Mouse (Mus musculus): ENCODE data around the gene Ankrd63. TPM values are rescaled to one million over a fixed set of nuclear protein-coding genes. Genes with fewer than 3 reads are reported as not detected.
"Not testable (repeated sequence)": the region's sequence is repeated elsewhere in the genome, so short reads cannot be mapped to it uniquely, and the experiment has no call there.

Gene Ankrd63
- polyA plus RNA-seq, 1 experiment from 2014 or later = 0.06 TPM

- H3K9ac ChIP-seq (ENCODE audit: low read length) = peak overlapping the region; percentile 64; the same call in 1 of the 2 replicates
- no peak for ATAC-seq (ENCODE audit: low read depth)
- peak overlapping the region; percentile 63 for H3K4me2 ChIP-seq (ENCODE audit: low read depth, low read length)
- peaks cover 34% of the 10 kb centered on the region for H3K4me1 ChIP-seq (replicated peaks; ENCODE audit: control insufficient read depth, insufficient read depth, low read length)
- 69% methylated on average over 12 of the region's 12 CpGs for WGBS
- H3K27ac ChIP-seq (ENCODE audit: low read length) = no peak overlapping the region
- H3K4me3 ChIP-seq (ENCODE audit: low read length) = peak overlapping the region; percentile 56
- H3K9me3 ChIP-seq (ENCODE audit: control insufficient read depth, low read length) = no peaks in the 10 kb centered on the region
- H3K27me3 ChIP-seq (ENCODE audit: control insufficient read depth, insufficient read depth, low read depth, low read length) = peaks cover 5% of the 10 kb centered on the region
- H3K36me3 ChIP-seq (ENCODE audit: control insufficient read depth, insufficient read depth, low read length) = no peaks in the 10 kb centered on the region
These were observed 44.3 kb downstream of the Ankrd63 start for GRCm38 (mm10) chr2:118659493-118659892.

GRCm38 (mm10) chr2:118659077-118659476, 44.7 kb downstream of the Ankrd63 start:
- no peaks in the 10 kb centered on the region for H3K36me3 ChIP-seq (ENCODE audit: control insufficient read depth, insufficient read depth, low read length)
- peak overlapping the region; percentile 59 for H3K27ac ChIP-seq (ENCODE audit: low read length)
- H3K9ac ChIP-seq (ENCODE audit: low read length) = no peak overlapping the region
- H3K4me3 ChIP-seq (ENCODE audit: low read length) = no peak overlapping the region
- H3K9me3 ChIP-seq (ENCODE audit: control insufficient read depth, low read length) = no peaks in the 10 kb centered on the region
- peaks cover 34% of the 10 kb centered on the region for H3K4me1 ChIP-seq (replicated peaks; ENCODE audit: control insufficient read depth, insufficient read depth, low read length)
- H3K27me3 ChIP-seq (ENCODE audit: control insufficient read depth, insufficient read depth, low read depth, low read length) = peaks cover 5% of the 10 kb centered on the region
- ATAC-seq (ENCODE audit: low read depth) = peak; percentile 30
- no peak overlapping the region for H3K4me2 ChIP-seq (ENCODE audit: low read depth, low read length)
- 34% methylated on average over 1 of the region's 1 CpGs for WGBS

DNA sequence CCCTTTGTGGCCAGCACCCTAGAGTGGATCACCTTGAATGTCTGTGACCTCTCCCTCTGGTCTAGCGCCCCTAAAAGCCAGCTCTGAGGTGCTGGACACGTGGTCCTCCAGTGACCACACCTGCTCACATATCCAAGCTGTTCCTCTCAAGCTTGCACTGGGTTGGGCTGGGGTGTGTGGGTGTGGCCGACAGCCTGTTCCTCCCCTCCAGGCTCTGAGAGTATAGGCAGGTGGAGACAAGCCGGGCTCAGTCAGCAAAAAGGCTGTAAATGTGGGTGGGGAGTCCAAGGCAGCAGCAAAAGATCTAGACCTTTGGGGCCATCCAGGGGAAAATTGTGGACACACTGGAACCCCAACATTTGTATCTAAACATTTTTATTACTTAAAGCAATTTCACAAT, 45.3 kb downstream of the Ankrd63 start:
- WGBS = 25% methylated on average over 4 of the region's 4 CpGs
- Histone ChIP-seq H3K27me3 (ENCODE audit: control insufficient read depth, insufficient read depth, low read depth, low read length) (peaks cover 5% of the 10 kb centered on the region; the same call in 1 of the 2 replicates), H3K27ac (ENCODE audit: low read length) (no peak overlapping the region), H3K4me1 (replicated peaks; ENCODE audit: control insufficient read depth, insufficient read depth, low read length) (peaks cover 30% of the 10 kb centered on the region), H3K9ac (ENCODE audit: low read length) (no peak overlapping the region), H3K36me3 (ENCODE audit: control insufficient read depth, insufficient read depth, low read length) (no peaks in the 10 kb centered on the region), H3K4me3 (ENCODE audit: low read length) (no peak overlapping the region), H3K4me2 (ENCODE audit: low read depth, low read length) (no peak overlapping the region), H3K9me3 (ENCODE audit: control insufficient read depth, low read length) (no peaks in the 10 kb centered on the region)
- peak; percentile 58 for ATAC-seq (ENCODE audit: low read depth)

GRCm38 (mm10) chr2:118656688-118657281, 47.0 kb downstream of the Ankrd63 start:
- Histone ChIP-seq H3K27me3 (ENCODE audit: control insufficient read depth, insufficient read depth, low read depth, low read length) (no peaks in the 10 kb centered on the region), H3K4me1 (replicated peaks; ENCODE audit: control insufficient read depth, insufficient read depth, low read length) (peaks cover 21% of the 10 kb centered on the region), H3K9me3 (ENCODE audit: control insufficient read depth, low read length) (no peaks in the 10 kb centered on the region), H3K9ac (ENCODE audit: low read length) (no peak overlapping the region), H3K27ac (ENCODE audit: low read length) (peak overlapping the region; percentile 2; the same call in 1 of the 2 replicates), H3K4me3 (ENCODE audit: low read length) (no peak overlapping the region), H3K4me2 (ENCODE audit: low read depth, low read length) (no peak overlapping the region), H3K36me3 (ENCODE audit: control insufficient read depth, insufficient read depth, low read length) (no peaks in the 10 kb centered on the region)
- ATAC-seq (ENCODE audit: low read depth) = peak; percentile 53
- 25% methylated on average over 3 of the region's 3 CpGs for WGBS

- WGBS = 51% methylated on average over 2 of the region's 2 CpGs
- not testable (repeated sequence) for ATAC-seq (ENCODE audit: low read depth)
These were observed 53.1 kb downstream of the Ankrd63 start for GRCm38 (mm10) chr2:118650697-118651096.

More at GRCm38 (mm10) chr2:118650697-118651096, 53.1 kb downstream of the Ankrd63 start:
- not testable (repeated sequence) for H3K27me3 ChIP-seq (ENCODE audit: control insufficient read depth, insufficient read depth, low read depth, low read length); H3K4me1 ChIP-seq (replicated peaks; ENCODE audit: control insufficient read depth, insufficient read depth, low read length); H3K36me3 ChIP-seq (ENCODE audit: control insufficient read depth, insufficient read depth, low read length); H3K4me3 ChIP-seq (ENCODE audit: low read length); H3K4me2 ChIP-seq (ENCODE audit: low read depth, low read length); H3K9me3 ChIP-seq (ENCODE audit: control insufficient read depth, low read length); H3K27ac ChIP-seq (ENCODE audit: low read length); H3K9ac ChIP-seq (ENCODE audit: low read length)

Other genes with a start within 250 kb of the Ankrd63 start
- gene Srp14, start 224.3 kb downstream of the Ankrd63 start, polyA plus RNA-seq (2015; fragmentation: Nextera tagmentation; extraction: Ambion mirVana) = 250 and 281 TPM in 2 replicates
- gene Bmf, start 154.3 kb downstream of the Ankrd63 start, polyA plus RNA-seq (2015; fragmentation: Nextera tagmentation; extraction: Ambion mirVana) = 4.7 and 6.7 TPM in 2 replicates
- gene Bub1b, start 105.8 kb downstream of the Ankrd63 start, polyA plus RNA-seq (2015; fragmentation: Nextera tagmentation; extraction: Ambion mirVana) = 105 and 106 TPM in 2 replicates
- 2.2 and 3.9 TPM in 2 replicates for gene Pak6, start 40.7 kb downstream of the Ankrd63 start, polyA plus RNA-seq (2015; fragmentation: Nextera tagmentation; extraction: Ambion mirVana)
- 1.6 and 1.8 TPM in 2 replicates for gene Plcb2, start 24.5 kb upstream of the Ankrd63 start, polyA plus RNA-seq (2015; fragmentation: Nextera tagmentation; extraction: Ambion mirVana)
- gene Inafm2, start 41.8 kb upstream of the Ankrd63 start, polyA plus RNA-seq (2015; fragmentation: Nextera tagmentation; extraction: Ambion mirVana) = 18.7 and 20.5 TPM in 2 replicates
- 1.3 and 1.4 TPM in 2 replicates for gene Ccdc9b, start 58.7 kb upstream of the Ankrd63 start, polyA plus RNA-seq (2015; fragmentation: Nextera tagmentation; extraction: Ambion mirVana)
- 0.31 and 0.58 TPM in 2 replicates for gene Phgr1, start 68.8 kb upstream of the Ankrd63 start, polyA plus RNA-seq (2015; fragmentation: Nextera tagmentation; extraction: Ambion mirVana)
- gene Disp2, start 75.8 kb upstream of the Ankrd63 start, polyA plus RNA-seq (2015; fragmentation: Nextera tagmentation; extraction: Ambion mirVana) = 0.65 and 1.0 TPM in 2 replicates
- 126 and 137 TPM in 2 replicates for gene Knstrn, start 110.0 kb upstream of the Ankrd63 start, polyA plus RNA-seq (2015; fragmentation: Nextera tagmentation; extraction: Ambion mirVana)
- 77.9 and 94.5 TPM in 2 replicates for gene Ivd, start 158.0 kb upstream of the Ankrd63 start, polyA plus RNA-seq (2015; fragmentation: Nextera tagmentation; extraction: Ambion mirVana)
- 2.8 and 3.3 TPM in 2 replicates for gene Bahd1, start 196.4 kb upstream of the Ankrd63 start, polyA plus RNA-seq (2015; fragmentation: Nextera tagmentation; extraction: Ambion mirVana)
- 28.6 and 29.4 TPM in 2 replicates for gene Chst14, start 222.5 kb upstream of the Ankrd63 start, polyA plus RNA-seq (2015; fragmentation: Nextera tagmentation; extraction: Ambion mirVana)